Mouse (Mus musculus): ENCODE measurements around the gene Tspoap1.
A peak's percentile ranks its signal among the peaks of the same experiment; 100 is the strongest.

Gene Tspoap1

DNA sequence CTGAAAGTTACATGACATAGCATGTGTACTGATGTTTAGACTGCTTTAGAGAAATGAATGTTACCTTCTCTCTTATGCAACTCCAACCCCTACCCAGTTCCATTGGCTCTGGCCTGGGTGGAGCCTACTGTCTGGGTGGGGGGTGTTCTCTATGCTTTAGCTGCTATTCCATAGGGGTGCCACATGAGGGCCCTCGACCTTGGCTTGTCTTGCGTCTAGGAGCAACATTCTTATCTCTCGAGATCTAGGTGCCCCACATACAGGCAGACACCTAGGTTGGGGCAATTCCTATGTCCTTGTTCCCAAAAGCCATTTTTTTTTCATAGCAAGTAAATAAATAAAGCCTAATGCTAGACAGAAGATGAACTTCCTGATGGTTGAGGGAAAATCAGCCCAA lies 734 bp upstream of the Tspoap1 start:
- no peak for DNase-seq (ENCODE audit: low spot score)

DNA sequence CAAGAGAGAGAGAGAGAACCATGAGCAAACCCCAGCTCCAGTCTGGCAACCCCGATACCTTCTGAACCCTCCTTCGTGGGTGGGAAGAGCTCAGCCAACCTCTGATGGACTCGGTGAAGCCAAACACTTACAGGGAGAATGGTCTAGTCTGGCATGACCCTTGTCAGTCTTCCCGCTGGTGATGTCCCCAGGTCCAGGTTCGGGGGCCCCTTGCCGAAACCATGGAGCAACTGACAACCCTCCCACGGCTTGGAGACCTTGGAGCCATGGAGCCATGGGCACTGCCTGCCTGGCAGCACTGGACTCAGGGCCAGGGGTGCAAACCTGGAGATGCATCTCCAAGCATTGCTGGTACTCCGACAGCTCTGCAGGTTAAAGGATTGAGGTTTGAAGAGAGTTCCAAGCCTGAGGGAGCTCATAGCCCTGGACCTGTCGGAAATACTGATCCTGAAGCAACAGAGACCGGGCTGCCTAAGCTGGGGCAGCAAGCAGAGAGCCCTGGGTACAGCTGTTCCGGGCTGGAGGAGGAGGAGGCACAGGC lies 910 bp downstream of the Tspoap1 start:
- DNase-seq (ENCODE audit: low spot score) = no peak

- DNase-seq (ENCODE audit: low spot score) = no peak
Measured at GRCm38 (mm10) chr11:87761806-87762701, 1.7 kb downstream of the Tspoap1 start.

DNA sequence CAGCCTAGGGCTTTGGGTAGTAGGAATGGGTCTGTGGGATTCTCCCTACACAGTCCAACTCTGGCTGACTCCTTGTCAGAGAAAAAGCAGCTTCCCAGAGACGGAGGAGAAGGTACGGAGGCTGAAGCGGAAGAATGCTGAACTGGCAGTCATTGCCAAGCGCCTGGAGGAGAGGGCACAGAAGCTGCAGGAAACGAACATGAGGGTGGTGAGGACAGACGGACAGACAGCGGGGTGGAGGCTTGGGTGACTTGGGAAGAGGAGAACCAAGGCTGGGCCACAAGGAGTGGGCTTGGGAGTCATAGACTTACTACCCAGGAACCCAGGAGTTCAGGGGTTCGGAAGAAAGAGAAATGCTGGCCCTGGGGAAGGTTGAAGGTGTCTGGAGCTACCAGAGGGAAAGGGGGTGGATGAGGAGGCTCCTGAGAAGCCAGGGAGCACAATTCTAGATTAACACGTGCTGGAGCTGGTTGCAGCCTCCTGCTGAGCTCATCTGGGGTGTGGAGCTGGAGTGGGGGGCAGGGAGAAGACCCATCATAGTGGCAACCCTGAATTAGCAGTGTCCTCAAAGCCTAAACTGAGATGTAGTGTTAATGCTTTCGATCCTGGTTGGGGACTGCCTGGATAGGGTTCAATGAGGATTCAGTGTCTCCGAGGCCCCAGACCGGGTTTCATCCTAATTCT lies 2.5 kb downstream of the Tspoap1 start:
- no peak for DNase-seq (ENCODE audit: low spot score)

GRCm38 (mm10) chr11:87763511-87763987 lies 3.2 kb downstream of the Tspoap1 start:
- DNase-seq (ENCODE audit: low spot score) = peak; percentile 55

GRCm38 (mm10) chr11:87763988-87764876 lies 3.9 kb downstream of the Tspoap1 start:
- DNase-seq (ENCODE audit: low spot score) = no peak

- DNase-seq (ENCODE audit: low spot score) = no peak
Measured at GRCm38 (mm10) chr11:87768745-87769144, 8.4 kb downstream of the Tspoap1 start.

GRCm38 (mm10) chr11:87770989-87771388 lies 10.6 kb downstream of the Tspoap1 start:
- DNase-seq (ENCODE audit: low spot score) = no peak

DNA sequence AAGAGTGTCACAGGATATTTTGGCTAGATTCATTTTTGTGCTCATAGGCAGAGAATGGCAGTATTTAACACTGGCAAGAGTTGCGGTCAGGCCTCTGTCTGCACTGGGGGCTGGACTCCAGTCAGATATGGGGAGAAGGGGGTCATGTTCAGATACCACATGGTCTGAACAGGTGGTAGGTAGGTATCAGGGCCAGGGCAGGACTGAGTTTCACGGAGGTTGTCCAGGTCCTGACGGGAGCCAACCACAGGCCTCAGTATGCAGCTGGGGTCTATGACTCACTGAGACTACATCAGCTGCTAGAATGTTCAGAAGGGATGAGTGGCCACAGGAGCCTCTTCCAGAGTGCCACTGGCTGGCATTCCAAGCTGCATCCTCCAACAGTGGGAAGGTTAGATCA lies 12.0 kb downstream of the Tspoap1 start:
- DNase-seq (ENCODE audit: low spot score) = no peak

DNA sequence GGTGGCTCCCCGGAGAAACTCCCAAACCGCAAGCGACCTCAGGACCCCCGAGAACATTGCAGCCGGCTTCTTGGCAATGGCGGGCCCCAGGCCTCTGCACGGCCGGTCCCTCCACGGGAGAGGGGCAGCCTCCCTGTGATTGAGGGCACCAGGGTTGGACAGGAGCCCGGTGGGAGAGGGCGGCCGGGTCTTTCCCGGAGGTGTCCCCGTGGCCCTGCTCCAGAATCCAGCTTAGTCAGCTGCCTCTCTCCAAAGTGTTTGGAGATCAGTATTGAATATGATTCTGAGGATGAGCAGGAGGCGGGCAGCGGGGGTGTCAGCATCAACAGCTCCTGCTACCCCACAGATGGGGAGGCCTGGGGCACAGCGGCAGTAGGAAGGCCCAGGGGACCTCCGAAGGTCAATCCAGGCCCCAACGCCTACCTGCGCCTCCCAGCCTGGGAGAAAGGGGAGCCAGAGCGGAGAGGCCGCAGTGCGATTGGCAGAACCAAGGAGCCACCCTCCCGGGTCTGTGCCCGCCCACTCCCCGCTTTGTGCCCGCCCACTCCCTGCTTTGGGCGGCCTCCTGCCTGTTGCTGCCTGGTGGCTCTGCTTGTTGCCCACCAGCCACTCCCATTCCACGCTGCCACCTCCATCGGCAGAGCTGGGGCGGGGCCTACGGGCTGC lies 17.9 kb downstream of the Tspoap1 start:
- DNase-seq (ENCODE audit: low spot score) = peak; percentile 61

- no peak for DNase-seq (ENCODE audit: low spot score)
Measured at GRCm38 (mm10) chr11:87778915-87779314, 18.6 kb downstream of the Tspoap1 start.

- no peak for DNase-seq (ENCODE audit: low spot score)
Measured at GRCm38 (mm10) chr11:87779392-87779791, 19.1 kb downstream of the Tspoap1 start.

DNA sequence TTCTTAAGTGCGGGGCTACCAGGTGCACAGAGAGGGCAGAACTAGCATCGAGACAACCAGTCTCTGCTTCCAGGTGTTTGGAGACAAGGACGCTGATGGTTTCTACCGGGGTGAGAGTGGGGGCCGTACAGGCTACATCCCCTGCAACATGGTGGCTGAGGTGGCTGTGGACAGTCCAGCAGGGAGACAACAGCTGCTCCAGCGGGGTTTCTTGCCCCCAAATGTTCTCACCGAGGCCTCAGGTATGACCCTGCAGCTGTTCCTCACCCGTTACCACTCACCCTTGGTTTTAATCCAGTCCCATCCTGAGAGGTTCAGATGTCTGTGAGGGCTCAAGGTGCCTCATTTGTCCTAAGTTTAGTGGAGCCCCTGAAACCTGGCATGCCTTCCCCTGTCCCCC lies 19.8 kb downstream of the Tspoap1 start:
- no peak for DNase-seq (ENCODE audit: low spot score)

DNA sequence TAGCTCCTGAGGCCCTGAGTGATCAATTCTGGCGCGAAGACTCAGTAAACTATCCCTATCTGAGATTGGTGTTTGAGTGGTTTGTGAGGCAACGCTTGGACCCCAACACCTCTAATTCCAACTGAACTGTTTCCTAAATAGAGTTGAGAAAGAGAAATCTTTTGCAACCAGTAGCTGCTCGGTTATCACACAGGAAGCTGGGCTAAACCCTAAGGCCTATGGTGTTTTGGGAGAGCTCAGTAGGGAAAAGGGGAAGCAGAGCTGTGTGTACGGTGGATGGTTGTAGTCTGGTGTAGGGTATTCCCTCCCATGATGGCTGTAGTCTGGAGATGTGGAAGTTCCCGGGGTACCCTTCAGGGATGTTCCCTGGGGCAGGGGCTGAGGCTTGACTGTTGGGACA lies 29.7 kb downstream of the Tspoap1 start:
- DNase-seq (ENCODE audit: low spot score) = no peak

DNA sequence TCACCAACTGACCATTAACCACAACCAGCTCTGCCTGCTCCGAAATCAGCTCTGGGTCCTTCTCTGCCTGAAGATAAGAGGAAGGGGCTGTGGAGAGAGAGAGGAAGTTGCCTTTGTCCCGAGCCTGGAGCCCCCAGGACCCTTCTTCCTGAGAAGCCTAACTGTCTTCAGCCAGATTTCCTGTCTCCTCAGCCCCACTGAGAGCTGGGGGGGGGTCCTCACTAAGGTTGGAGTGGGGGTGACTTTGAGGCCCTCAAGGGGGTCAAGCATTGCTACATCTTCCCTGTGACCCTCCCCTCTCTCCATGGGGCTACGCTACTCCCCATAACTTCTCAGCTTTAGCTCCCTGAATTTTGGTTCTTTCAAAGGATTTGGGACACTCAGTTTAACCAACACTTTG lies 33.1 kb downstream of the Tspoap1 start, which contains the start of gene Mpo:
Gene Mpo (plus strand): TSS at position 122 of the 400 bp plus-strand sequence.
- DNase-seq (ENCODE audit: low spot score) = no peak

- DNase-seq (ENCODE audit: low spot score) = no peak
Measured at GRCm38 (mm10) chr11:87801711-87802275, 41.5 kb downstream of the Tspoap1 start.

- DNase-seq (ENCODE audit: low spot score) = no peak
Measured at GRCm38 (mm10) chr11:87802621-87803020, 42.3 kb downstream of the Tspoap1 start.

DNA sequence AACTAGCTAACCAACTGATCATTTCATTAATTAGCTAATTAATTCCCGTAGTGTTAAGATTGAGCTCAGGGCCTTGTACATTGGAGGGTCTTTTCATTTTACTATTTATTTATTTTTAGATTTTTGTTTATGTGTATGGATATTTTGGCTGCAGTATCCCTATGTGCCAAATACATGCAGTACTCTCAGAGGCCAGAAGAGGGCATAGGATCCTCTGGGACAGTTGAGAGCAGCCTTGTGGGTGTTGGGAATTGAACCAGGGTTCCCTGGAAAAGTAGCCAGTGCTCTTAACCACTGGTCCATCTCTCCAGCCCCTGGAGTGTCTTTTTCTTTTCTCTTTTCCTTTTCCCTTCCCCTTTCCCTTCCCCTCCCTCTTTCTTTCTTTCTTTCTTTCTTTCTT lies 45.1 kb downstream of the Tspoap1 start:
- no peak for DNase-seq (ENCODE audit: low spot score)

DNA sequence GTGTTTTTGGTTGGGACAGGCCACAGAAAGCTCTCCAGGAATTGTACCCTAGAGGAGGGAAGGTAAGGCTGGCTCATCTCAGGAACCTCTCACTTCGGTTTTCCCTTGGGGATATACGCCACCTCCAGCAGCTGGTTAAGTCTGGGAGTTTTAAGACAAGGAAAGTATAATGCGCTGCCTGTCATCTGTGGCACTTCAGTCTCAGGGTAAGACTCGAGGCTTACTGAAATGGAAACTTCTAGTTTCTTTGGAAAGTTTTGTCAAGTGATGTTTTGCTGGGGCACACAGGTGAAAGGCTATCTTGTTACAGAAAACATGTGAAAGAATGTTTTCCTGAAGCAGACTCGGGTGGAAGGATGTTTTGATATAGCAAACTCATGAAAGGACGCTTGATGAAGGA lies 47.1 kb downstream of the Tspoap1 start:
- DNase-seq (ENCODE audit: low spot score) = no peak

DNA sequence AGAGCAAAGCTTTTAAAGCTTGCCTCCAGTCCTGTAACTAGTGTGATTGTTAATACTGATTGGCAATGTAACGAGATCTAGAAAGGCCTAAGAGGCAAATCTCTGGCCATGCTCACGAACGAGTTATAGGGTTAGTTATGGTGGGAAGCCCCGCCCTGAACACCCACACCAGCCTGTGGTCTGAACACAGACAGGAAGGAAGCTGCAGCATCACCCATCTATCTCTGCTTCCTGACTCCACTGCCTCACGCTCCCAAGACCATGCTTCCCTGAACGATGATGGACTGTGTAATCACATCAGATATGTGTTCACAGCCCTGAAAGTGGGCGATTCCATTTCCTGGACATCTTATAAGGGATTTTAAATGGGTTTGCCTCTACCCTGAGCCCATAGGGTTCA lies 47.9 kb downstream of the Tspoap1 start:
- no peak for DNase-seq (ENCODE audit: low spot score)

GRCm38 (mm10) chr11:87811396-87811795 lies 51.1 kb downstream of the Tspoap1 start:
- no peak for DNase-seq (ENCODE audit: low spot score)

Data from testis, postnatal 14 days (tissue).